Mouse (Mus musculus): Measurements from ENCODE around the gene Shisal2a.

DNA sequence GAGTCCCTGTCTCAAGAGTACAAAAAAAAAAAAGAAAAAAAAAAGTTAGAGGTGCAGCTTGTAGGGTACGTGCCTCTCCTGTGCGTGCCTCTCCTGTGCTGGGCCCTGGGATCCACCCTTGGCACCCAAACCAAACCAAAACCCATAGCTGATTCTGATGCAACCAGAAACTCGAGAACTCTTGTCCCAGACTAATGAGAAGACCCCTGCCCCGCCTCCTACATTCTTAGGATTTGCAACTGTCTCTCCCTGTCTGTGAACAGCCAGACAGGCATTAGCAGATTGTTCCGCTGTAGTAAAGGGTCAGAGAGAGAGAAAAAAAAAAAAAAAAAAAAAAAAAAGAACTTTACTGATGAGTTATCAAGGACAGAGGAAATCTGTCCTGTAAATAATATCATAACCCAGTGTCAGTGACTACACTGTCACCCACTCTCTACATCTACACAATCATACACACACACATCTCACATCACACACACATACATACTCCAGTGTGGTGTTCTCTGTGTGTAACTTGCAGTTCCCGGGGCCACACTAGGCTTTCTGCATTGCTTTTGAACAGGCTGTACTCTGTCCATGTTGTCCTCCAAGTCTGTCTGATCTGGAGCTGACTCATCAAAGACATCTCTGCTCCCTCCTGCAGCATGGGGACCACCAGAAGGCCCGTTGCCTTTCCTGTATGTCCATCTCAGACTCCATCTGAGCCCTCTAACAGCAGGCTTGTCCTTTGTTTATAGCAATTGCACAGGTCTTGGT lies 19.6 kb downstream of the Shisal2a start:
- TF ChIP-seq POLR2A (IDR thresholded peaks at IDR 0.05; ENCODE audit: low read depth, low read length) (no peak), CTCF (IDR thresholded peaks at IDR 0.05; ENCODE audit: borderline replicate concordance, insufficient read depth, low read length) (no peak)
